9 mouse cellular contexts compared by ENCODE assay signal in the genomic region with DNA sequence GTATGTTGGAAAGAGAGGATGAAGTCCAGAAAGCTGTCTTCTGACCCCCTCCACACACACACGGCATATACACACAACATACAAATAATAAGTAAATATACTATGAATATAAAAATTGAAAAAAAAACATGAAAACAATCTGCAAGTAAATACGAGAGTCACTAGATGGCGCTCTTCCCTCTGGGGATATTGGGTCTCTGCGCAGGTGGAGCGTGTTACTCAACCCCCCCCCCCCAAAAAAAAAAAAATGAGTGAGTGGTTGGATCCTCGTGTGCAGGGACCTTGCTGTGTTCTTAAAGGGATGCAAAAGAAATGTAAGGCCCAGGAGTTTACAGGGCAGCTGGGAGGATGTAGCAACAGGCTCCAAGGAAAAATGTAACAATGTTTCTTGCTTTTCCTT. TPM values are rescaled to one million over a fixed set of nuclear protein-coding genes. Genes with fewer than 3 reads are reported as not detected.
DNase-seq lines count a peak whose midpoint lies in the region; TF ChIP-seq lines count a peak whose summit lies in the region.
"Had no signal": no experiment of that assay in that cellular context is flagged by ENCODE, and none has a peak within 500 bp of the region (broad histone marks: within the 10 kb centered on the region; RNA-seq: fewer than 3 reads in every experiment).

No protein-coding gene starts in this region.

- no peak overlapping the region for H3K4me3 ChIP-seq in layer of hippocampus, adult 2 months
- no peak overlapping the region for H3K4me3 ChIP-seq in ES-E14 (ENCODE audit: insufficient read depth in 1 of 2, low read depth in 1 of 2, low read length in 2 of 2, poor library complexity in 1 of 2, severe bottlenecking in 1 of 2)
- H3K4me3 ChIP-seq: midbrain, embryonic 12.5 days had no signal

- H3K27ac ChIP-seq in layer of hippocampus, adult 2 months, result no peak overlapping the region
- no peak overlapping the region for H3K27ac ChIP-seq in ES-E14 (ENCODE audit: insufficient read depth, low read depth, low read length, poor library complexity, severe bottlenecking)
- H3K27ac ChIP-seq: midbrain, embryonic 12.5 days had no signal

- TF ChIP-seq CTCF in layer of hippocampus, adult 2 months (conservative IDR thresholded peaks at IDR 0.05), result peak; percentile 81

- DNase-seq in adrenal gland, postnatal 10 days, result peak; percentile 31
- DNase-seq in adrenal gland, adult 18-20 months (ENCODE audit: low spot score in 2 of 2), result no peak
- peak in 1 of 2 experiments; percentile 46 for DNase-seq in layer of hippocampus, adult 2 months (ENCODE audit: low spot score in 2 of 2)
- no peak for DNase-seq in layer of hippocampus, postnatal 14 days (ENCODE audit: low spot score in 2 of 2)
- DNase-seq in ES-E14 (ENCODE audit: low read depth, low spot score), result no peak
- DNase-seq in embryo, embryonic 10.5 days (ENCODE audit: low spot score), result peak; percentile 83
- DNase-seq in retina, postnatal 1 day, result peak; percentile 81
- no peak for DNase-seq in right cerebral cortex, postnatal 36 days (ENCODE audit: low spot score in 2 of 2)

- no peaks in the 10 kb centered on the region for H3K36me3 ChIP-seq in ES-E14 (ENCODE audit: control insufficient read depth, insufficient read depth, low read length, poor library complexity, severe bottlenecking)
- H3K36me3 ChIP-seq: midbrain, embryonic 12.5 days had no signal

- H3K9ac ChIP-seq in ES-E14 (ENCODE audit: insufficient read depth, low read depth, low read length, poor library complexity, severe bottlenecking), result no peak overlapping the region
- H3K9ac ChIP-seq: midbrain, embryonic 12.5 days had no signal

- in situ Hi-C loops in ES-E14 (cut with MboI; ENCODE audit: low sequenced_read_pairs in 2 of 2, unreplicated experiment in 2 of 2), result no loop called here

- peaks cover 0 to 2% of the 10 kb centered on the region in 2 experiments; a peak in 1 of 4 replicates for H3K4me1 ChIP-seq in ES-E14 (ENCODE audit: control insufficient read depth in 2 of 2, insufficient read depth in 2 of 2, low read length in 2 of 2, poor library complexity in 1 of 2)

- no peaks in the 10 kb centered on the region for H3K9me3 ChIP-seq in ES-E14 (ENCODE audit: control insufficient read depth, insufficient read depth, low read depth, low read length)
- H3K9me3 ChIP-seq: midbrain, embryonic 12.5 days had no signal

TF ChIP-seq in ES-E14, 5 proteins besides CTCF, POLR2A, EP300 and RAD21:
- TF ChIP-seq ZNF384 (IDR thresholded peaks at IDR 0.05; ENCODE audit: low read depth, low read length) (peak; percentile 92), HCFC1 (IDR thresholded peaks at IDR 0.05; ENCODE audit: borderline replicate concordance, insufficient read depth, low read length) (no peak)

RNA-seq across cellular contexts. Expression of a gene that starts 5.6 kb away (rescaled TPM):
- 100 to 1,000 TPM; 104 to 137 TPM for total RNA-seq in adrenal gland, postnatal 10 days (2021)
- 100 to 1,000 TPM in 1 of 2 experiments, 10 to 100 TPM in 1; 99.3 to 114 TPM for total RNA-seq in adrenal gland, adult 18-20 months (2021)
- 100 to 1,000 TPM; 136 to 153 TPM for total RNA-seq in layer of hippocampus, adult 2 months (2021)
- 100 to 1,000 TPM; 124 to 133 TPM for total RNA-seq in layer of hippocampus, postnatal 14 days (2021)
- total RNA-seq in ES-E14 (2012; rRNA removed), result 62.4 and 62.8 TPM in 2 replicates

RNA-seq across cellular contexts. Expression of a gene that starts 39.3 kb away (rescaled TPM):
- under 1 TPM; 0.63 to 0.73 TPM for total RNA-seq in adrenal gland, postnatal 10 days (2021)
- under 1 TPM in 1 of 2 experiments, not detected in 1; 0.26 TPM for total RNA-seq in adrenal gland, adult 18-20 months (2021)
- under 1 TPM; 0.39 to 0.92 TPM for total RNA-seq in layer of hippocampus, adult 2 months (2021)
- total RNA-seq in layer of hippocampus, postnatal 14 days (2021), result 1 to 10 TPM in 1 of 2 experiments, under 1 TPM in 1; 0.60 to 1.2 TPM
- total RNA-seq in ES-E14 (2012; rRNA removed), result 1.2 and 1.6 TPM in 2 replicates

Comparison
In these comparisons a context has a peak if more than half of its experiments do, and no peak if none do; other contexts are left out.
1. DNase-seq: peak in adrenal gland, postnatal 10 days (single experiment), embryo, embryonic 10.5 days (single experiment) and retina, postnatal 1 day (single experiment); none in adrenal gland, adult 18-20 months (0 of 2), layer of hippocampus, postnatal 14 days (0 of 2), ES-E14 (single experiment) and right cerebral cortex, postnatal 36 days (0 of 2).